Mouse (Mus musculus) bone marrow macrophage, adult 2 months (primary cell): ENCODE results near the gene Vps8.

ENCODE experiments used
- CTCF ChIP-seq: IDR thresholded peaks from 2 replicates; pipeline ENCODE4 v1.5.1; 2012; ENCODE audit warnings: low read depth, mild to moderate bottlenecking, low read length, moderate library complexity
- POLR2A ChIP-seq: IDR thresholded peaks from 2 replicates; pipeline ENCODE4 v1.6.1; 2012; ENCODE audit warnings: mild to moderate bottlenecking, low read depth, low read length, borderline replicate concordance

GRCm38 (mm10) chr16:21441012-21441411 is 18.1 kb downstream of the Vps8 start:
- TF ChIP-seq POLR2A (no peak), CTCF (no peak)
